Mouse (Mus musculus): ENCODE data around the gene 5730480H06Rik.

Gene 5730480H06Rik

DNA sequence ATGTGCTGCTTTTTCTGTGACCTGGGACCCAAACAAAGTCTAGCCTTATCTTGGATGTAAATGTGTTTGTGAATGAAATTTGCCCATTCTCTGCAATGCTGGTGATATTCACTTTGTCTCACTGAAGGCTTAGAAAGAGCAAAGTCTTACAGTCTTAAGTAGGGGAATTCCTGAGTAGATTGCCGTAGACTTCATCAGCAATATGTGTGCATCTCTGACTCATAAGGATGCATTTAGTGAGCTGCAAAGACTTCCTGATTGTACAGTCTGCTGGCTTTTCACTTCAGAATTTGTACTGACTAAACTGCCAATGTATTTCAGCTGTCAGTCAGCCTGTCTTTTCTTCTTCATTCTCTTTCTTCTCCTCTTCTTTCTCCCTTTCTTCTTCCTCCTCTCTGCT lies 94.2 kb downstream of the 5730480H06Rik start:
- DNase-seq (ENCODE audit: low spot score in 2 of 2) = no peak

- no peak for DNase-seq (ENCODE audit: low spot score in 2 of 2)
These were observed 102.7 kb downstream of the 5730480H06Rik start for GRCm38 (mm10) chr5:48430459-48430858.

DNA sequence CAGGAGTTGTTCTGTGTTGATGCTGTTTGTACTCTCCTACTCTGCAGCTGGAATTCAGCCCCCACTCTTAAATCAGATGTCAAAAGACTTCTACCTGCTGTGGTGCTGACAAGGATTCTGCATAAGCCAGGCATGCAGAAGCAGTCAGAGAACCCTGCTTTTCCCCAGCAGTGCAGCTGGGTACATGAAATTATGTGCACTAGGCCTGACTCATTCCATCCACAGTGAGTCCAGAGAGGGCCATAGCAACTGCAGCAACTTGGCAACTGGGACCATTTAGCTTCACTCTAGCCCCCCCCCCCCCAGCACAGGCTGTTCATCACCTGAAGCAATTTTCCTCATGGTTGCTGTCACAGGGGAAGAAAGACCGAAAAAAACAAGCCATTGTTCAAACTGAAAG lies 121.1 kb downstream of the 5730480H06Rik start:
- no peak for DNase-seq (ENCODE audit: low spot score in 2 of 2)

DNA sequence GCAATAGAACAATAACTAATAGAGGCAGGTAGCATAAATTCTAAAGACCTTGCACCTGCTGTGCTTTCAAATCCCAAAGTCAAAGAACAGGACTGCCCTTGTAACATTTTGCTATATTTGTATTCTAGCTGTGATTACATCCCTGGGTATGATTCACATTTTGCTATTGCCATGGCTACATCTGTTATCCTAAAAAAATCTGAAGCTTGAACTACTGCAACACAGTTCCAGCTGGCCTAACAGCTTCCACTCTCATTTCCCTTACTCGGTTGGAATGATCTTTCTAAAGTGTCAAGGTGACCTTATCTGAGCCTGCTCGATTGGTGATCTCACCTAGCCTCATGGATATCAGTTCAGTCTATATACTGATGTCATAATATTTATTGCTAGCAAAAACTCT lies 132.5 kb downstream of the 5730480H06Rik start:
- no peak for DNase-seq (ENCODE audit: low spot score in 2 of 2)

Data from spleen, postnatal 10 days (tissue).